Mouse (Mus musculus) embryonic facial prominence, embryonic 12.5 days (tissue): Measurements from ENCODE around the gene Scimp. TPM values are rescaled to one million over a fixed set of nuclear protein-coding genes. Genes with fewer than 3 reads are reported as not detected.

ENCODE experiments used
- ATAC-seq: fragments of 200-750 bp; cut with Nextera tagmentation; 2 replicates; pipeline ENCODE4 v1.8.0; 2017; ENCODE audit not compliant: insufficient number of reproducible peaks, insufficient read depth, low FRiP score, low TSS enrichment
- H3K27ac ChIP-seq: fragments of 300-500 bp; sonication (generic); 2 replicates; pipeline ENCODE4 v1.5.1; 2016; ENCODE audit warnings: mild to moderate bottlenecking
- H3K27me3 ChIP-seq: fragments of 300-500 bp; sonication (generic); 2 replicates; pipeline ENCODE4 v1.6.1; 2016; ENCODE audit warnings: mild to moderate bottlenecking, moderate library complexity
- H3K36me3 ChIP-seq: fragments of 300-500 bp; sonication (generic); 2 replicates; pipeline ENCODE4 v1.6.1; 2016; ENCODE audit warnings: mild to moderate bottlenecking
- H3K4me1 ChIP-seq: fragments of 300-500 bp; sonication (generic); 2 replicates; pipeline ENCODE4 v1.6.1; 2016
- H3K4me2 ChIP-seq: fragments of 300-500 bp; sonication (generic); replicated peaks from 2 replicates; pipeline ENCODE4 v1.6.1; 2016; ENCODE audit warnings: mild to moderate bottlenecking, moderate library complexity
- H3K4me3 ChIP-seq: fragments of 300-500 bp; sonication (generic); 2 replicates; pipeline ENCODE4 v1.5.1; 2016; ENCODE audit warnings: mild to moderate bottlenecking
- H3K9ac ChIP-seq: fragments of 300-500 bp; sonication (generic); 2 replicates; pipeline ENCODE4 v1.6.1; 2016; ENCODE audit warnings: mild to moderate bottlenecking, moderate library complexity
- H3K9me3 ChIP-seq: fragments of 300-500 bp; sonication (generic); 2 replicates; pipeline ENCODE4 v1.6.1; 2016; ENCODE audit warnings: mild to moderate bottlenecking, moderate library complexity
- WGBS: fragments of 180-500 bp; shearing (Covaris S2); methylation state at CpG from one replicate; pipeline ENCODE4 v1.1.7; 2016; 5-methylcytosine and 5-hydroxymethylcytosine counted together
- polyA plus RNA-seq: library from polyadenylated mRNA; unstranded; fragments of >200 nt; fragmentation: Nextera tagmentation; extraction: Ambion mirVana; gene quantifications from 2 replicates; pipeline ENCODE4 v1.2.1, GENCODE M21; 2016

Scimp gene
- polyA plus RNA-seq, 1 experiment from 2014 or later, result not detected

- no peaks in the 10 kb centered on the region for H3K36me3 ChIP-seq
- no peak for ATAC-seq
- no peak overlapping the region for H3K4me3 ChIP-seq
Measured at GRCm38 (mm10) chr11:70833408-70833807, 21.0 kb upstream of the Scimp start.

GRCm38 (mm10) chr11:70831201-70831600 lies 18.8 kb upstream of the Scimp start:
- no peak overlapping the region for H3K4me3 ChIP-seq
- no peaks in the 10 kb centered on the region for H3K4me1 ChIP-seq
- no peak for ATAC-seq
- no peak overlapping the region for H3K4me2 ChIP-seq
- 56% methylated on average over 3 of the region's 3 CpGs for WGBS
- no peak overlapping the region for H3K9ac ChIP-seq
- H3K36me3 ChIP-seq, result no peaks in the 10 kb centered on the region
- H3K9me3 ChIP-seq, result no peaks in the 10 kb centered on the region
- H3K27me3 ChIP-seq, result no peaks in the 10 kb centered on the region
- no peak overlapping the region for H3K27ac ChIP-seq

More at GRCm38 (mm10) chr11:70833408-70833807, 21.0 kb upstream of the Scimp start:
- Histone ChIP-seq H3K9ac (no peak overlapping the region), H3K27ac (no peak overlapping the region), H3K9me3 (no peaks in the 10 kb centered on the region), H3K27me3 (no peaks in the 10 kb centered on the region), H3K4me2 (no peak overlapping the region), H3K4me1 (no peaks in the 10 kb centered on the region)

- Histone ChIP-seq H3K9me3 (no peaks in the 10 kb centered on the region), H3K4me1 (no peaks in the 10 kb centered on the region), H3K4me3 (no peak overlapping the region), H3K27me3 (no peaks in the 10 kb centered on the region), H3K9ac (no peak overlapping the region), H3K4me2 (no peak overlapping the region), H3K27ac (no peak overlapping the region), H3K36me3 (no peaks in the 10 kb centered on the region)
- no peak for ATAC-seq
- WGBS, result 46% methylated on average over 11 of the region's 11 CpGs
Measured at GRCm38 (mm10) chr11:70828975-70829615, 16.7 kb upstream of the Scimp start.

- WGBS, result 86% methylated on average over 2 of the region's 2 CpGs
- no peaks in the 10 kb centered on the region for H3K27me3 ChIP-seq
- ATAC-seq, result no peak
- H3K27ac ChIP-seq, result no peak overlapping the region
- no peak overlapping the region for H3K4me2 ChIP-seq
- H3K4me1 ChIP-seq, result no peaks in the 10 kb centered on the region
- no peak overlapping the region for H3K9ac ChIP-seq
- no peaks in the 10 kb centered on the region for H3K9me3 ChIP-seq
- no peak overlapping the region for H3K4me3 ChIP-seq
- H3K36me3 ChIP-seq, result no peaks in the 10 kb centered on the region
Measured at GRCm38 (mm10) chr11:70826207-70826606, 13.8 kb upstream of the Scimp start.

- no peak overlapping the region for H3K27ac ChIP-seq
- H3K9me3 ChIP-seq, result no peaks in the 10 kb centered on the region
- no peak overlapping the region for H3K4me2 ChIP-seq
- no peaks in the 10 kb centered on the region for H3K4me1 ChIP-seq
- no peak overlapping the region for H3K9ac ChIP-seq
- H3K36me3 ChIP-seq, result no peaks in the 10 kb centered on the region
- 41% methylated on average over 17 of the region's 17 CpGs for WGBS
- H3K4me3 ChIP-seq, result no peak overlapping the region
- ATAC-seq, result no peak
- no peaks in the 10 kb centered on the region for H3K27me3 ChIP-seq
Measured at GRCm38 (mm10) chr11:70821728-70822591, 9.6 kb upstream of the Scimp start.

GRCm38 (mm10) chr11:70820120-70820519 lies 7.7 kb upstream of the Scimp start:
- Histone ChIP-seq H3K36me3 (no peaks in the 10 kb centered on the region), H3K4me2 (no peak overlapping the region), H3K27me3 (peaks cover 2% of the 10 kb centered on the region; the same call in 1 of the 2 replicates), H3K4me3 (no peak overlapping the region), H3K4me1 (no peaks in the 10 kb centered on the region), H3K9ac (no peak overlapping the region), H3K9me3 (no peaks in the 10 kb centered on the region), H3K27ac (no peak overlapping the region)
- whole genome bisulfite sequencing, result 81% methylated on average over 8 of the region's 8 CpGs
- no peak for ATAC-seq

- H3K4me1 ChIP-seq, result no peaks in the 10 kb centered on the region
- no peak overlapping the region for H3K27ac ChIP-seq
- H3K4me2 ChIP-seq, result no peak overlapping the region
- no peak overlapping the region for H3K4me3 ChIP-seq
- ATAC-seq, result no peak
- no peak overlapping the region for H3K9ac ChIP-seq
- 79% methylated on average over 4 of the region's 4 CpGs for WGBS
- H3K36me3 ChIP-seq, result no peaks in the 10 kb centered on the region
- H3K27me3 ChIP-seq, result peaks cover 2% of the 10 kb centered on the region; the same call in 1 of the 2 replicates
- no peaks in the 10 kb centered on the region for H3K9me3 ChIP-seq
Measured at GRCm38 (mm10) chr11:70816770-70817169, 4.4 kb upstream of the Scimp start.

GRCm38 (mm10) chr11:70815498-70816078 lies 3.2 kb upstream of the Scimp start:
- WGBS, result 30% methylated on average over 6 of the region's 6 CpGs
- Histone ChIP-seq H3K27ac (no peak overlapping the region), H3K27me3 (peaks cover 2% of the 10 kb centered on the region; the same call in 1 of the 2 replicates), H3K4me1 (no peaks in the 10 kb centered on the region), H3K9me3 (no peaks in the 10 kb centered on the region), H3K4me3 (no peak overlapping the region), H3K36me3 (no peaks in the 10 kb centered on the region), H3K4me2 (no peak overlapping the region), H3K9ac (no peak overlapping the region)
- ATAC-seq, result no peak

- WGBS, result 79% methylated on average over 8 of the region's 8 CpGs
- H3K9me3 ChIP-seq, result no peaks in the 10 kb centered on the region
- H3K4me2 ChIP-seq, result no peak overlapping the region
- no peak for ATAC-seq
- peaks cover 2% of the 10 kb centered on the region; the same call in 1 of the 2 replicates for H3K27me3 ChIP-seq
- no peak overlapping the region for H3K27ac ChIP-seq
- no peaks in the 10 kb centered on the region for H3K36me3 ChIP-seq
- H3K9ac ChIP-seq, result no peak overlapping the region
- H3K4me3 ChIP-seq, result no peak overlapping the region
- no peaks in the 10 kb centered on the region for H3K4me1 ChIP-seq
Measured at GRCm38 (mm10) chr11:70815071-70815470, 2.7 kb upstream of the Scimp start.

- Histone ChIP-seq H3K4me1 (no peaks in the 10 kb centered on the region), H3K4me3 (no peak overlapping the region), H3K4me2 (no peak overlapping the region), H3K9me3 (no peaks in the 10 kb centered on the region), H3K27me3 (peaks cover 2% of the 10 kb centered on the region; the same call in 1 of the 2 replicates), H3K36me3 (no peaks in the 10 kb centered on the region), H3K9ac (no peak overlapping the region), H3K27ac (no peak overlapping the region)
- no peak for ATAC-seq
- WGBS, result 76% methylated on average over 13 of the region's 13 CpGs
Measured at GRCm38 (mm10) chr11:70811471-70812240, 730 bp downstream of the Scimp start.

- Histone ChIP-seq H3K27me3 (no peaks in the 10 kb centered on the region), H3K4me1 (no peaks in the 10 kb centered on the region), H3K9ac (no peak overlapping the region), H3K9me3 (no peaks in the 10 kb centered on the region), H3K27ac (no peak overlapping the region), H3K4me2 (no peak overlapping the region), H3K36me3 (no peaks in the 10 kb centered on the region), H3K4me3 (no peak overlapping the region)
- no peak for ATAC-seq
- WGBS, result 84% methylated on average over 5 of the region's 5 CpGs
Measured at GRCm38 (mm10) chr11:70811041-70811440, 1.3 kb downstream of the Scimp start.
